Mouse (Mus musculus): ENCODE results near the gene Diaph3.

DNA sequence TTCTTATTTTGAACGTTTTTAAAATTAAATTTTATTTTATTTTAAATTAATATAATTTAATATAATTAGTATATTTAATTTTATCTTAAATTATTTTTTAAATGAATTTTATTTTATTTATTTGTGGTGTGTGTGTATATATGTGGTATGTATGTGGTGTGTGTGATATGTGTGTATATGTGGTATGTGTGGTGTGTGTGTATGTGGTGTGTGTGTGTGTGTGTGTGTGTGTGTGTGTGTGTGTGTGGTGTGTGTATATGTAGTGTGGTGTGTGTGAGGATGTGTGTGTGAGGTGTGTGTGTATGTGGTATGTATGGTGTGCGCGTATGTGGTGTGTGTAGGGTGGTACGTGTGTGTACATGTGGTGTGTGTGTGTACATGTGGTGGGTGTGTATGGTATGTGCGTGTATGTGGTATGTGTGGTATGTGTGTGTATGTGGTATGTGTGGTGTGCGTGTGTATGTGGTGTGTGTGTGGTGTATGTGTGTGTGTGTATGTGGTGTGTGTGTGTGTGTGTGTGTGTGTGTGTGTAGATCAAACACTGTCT lies 505.4 kb downstream of the Diaph3 start:
- no peak for TF ChIP-seq POLR2A (IDR thresholded peaks at IDR 0.05; ENCODE audit: borderline replicate concordance, extremely low read depth, low read depth, low read length)
- TF ChIP-seq CTCF (IDR thresholded peaks at IDR 0.05; ENCODE audit: insufficient read depth, low read length) = no peak

All from lung, adult 2 months (tissue).